Mouse (Mus musculus) mouse trophoblast stem cell (cell line): ENCODE data around the gene H13.
"Not testable (repeated sequence)": the region's sequence is repeated elsewhere in the genome, so short reads cannot be mapped to it uniquely, and the experiment has no call there.

Source experiments
- in situ Hi-C, 2 experiments: fragments of 300-500 bp; cut with MseI, MboI; formaldehyde crosslinking; loops; 2 replicates in 1 of 2; 3 replicates in 1 of 2; pipeline ENCODE4 v1.15.1; 2025

H13 gene

GRCm38 (mm10) chr2:152661163-152661562 lies 8.1 kb upstream of the H13 start:
- in situ Hi-C loops = no loop called here

- in situ Hi-C loops = not testable (repeated sequence)
These were observed 3.1 kb upstream of the H13 start for GRCm38 (mm10) chr2:152666191-152666590.

GRCm38 (mm10) chr2:152669639-152670484 lies 601 bp downstream of the H13 start:
- in situ Hi-C loops = no loop called here

GRCm38 (mm10) chr2:152670983-152671641 lies 1.9 kb downstream of the H13 start:
- in situ Hi-C loops = no loop called here

- in situ Hi-C loops = no loop called here
These were observed 2.4 kb downstream of the H13 start for GRCm38 (mm10) chr2:152671642-152671999.

- in situ Hi-C loops = no loop called here
These were observed 2.9 kb downstream of the H13 start for GRCm38 (mm10) chr2:152672166-152672565.

GRCm38 (mm10) chr2:152674148-152674547 lies 4.9 kb downstream of the H13 start:
- in situ Hi-C loops = no loop called here

GRCm38 (mm10) chr2:152675252-152675791 lies 6.1 kb downstream of the H13 start:
- in situ Hi-C loops = no loop called here

- in situ Hi-C loops = no loop called here
These were observed 9.0 kb downstream of the H13 start for GRCm38 (mm10) chr2:152678302-152678701.

- in situ Hi-C loops = no loop called here
These were observed 9.7 kb downstream of the H13 start for GRCm38 (mm10) chr2:152678925-152679324.

GRCm38 (mm10) chr2:152679701-152680355 lies 10.6 kb downstream of the H13 start:
- in situ Hi-C loops = no loop called here

- in situ Hi-C loops = no loop called here
These were observed 13.8 kb downstream of the H13 start for GRCm38 (mm10) chr2:152683086-152683485.

GRCm38 (mm10) chr2:152686399-152686798 lies 17.1 kb downstream of the H13 start:
- in situ Hi-C loops = no loop called here

GRCm38 (mm10) chr2:152686806-152687267 lies 17.6 kb downstream of the H13 start, which contains the start of gene Mcts2:
Gene Mcts2 (plus strand): TSS chr2:152687035.
- in situ Hi-C loops = no loop called here

- in situ Hi-C loops = loop anchor here (5.0 kb wide), 2 partner anchors 141 to 146 kb away; partner anchors contain the start of gene Bcl2l1 (in 1 of the 2)
These were observed 22.4 kb downstream of the H13 start for GRCm38 (mm10) chr2:152691564-152692217.

- in situ Hi-C loops = loop anchor here (5.0 kb wide), 2 partner anchors 139 to 144 kb away; partner anchors contain the start of gene Bcl2l1 (in 1 of the 2)
These were observed 24.0 kb downstream of the H13 start for GRCm38 (mm10) chr2:152693233-152693632.

- in situ Hi-C loops = loop anchor here (5.0 kb wide), 2 partner anchors 139 to 144 kb away; partner anchors contain the start of gene Bcl2l1 (in 1 of the 2)
These were observed 24.5 kb downstream of the H13 start for GRCm38 (mm10) chr2:152693735-152694134.

- in situ Hi-C loops = loop anchor here (5.0 kb wide), 2 partner anchors 138 to 143 kb away; partner anchors contain the start of gene Bcl2l1 (in 1 of the 2)
These were observed 25.4 kb downstream of the H13 start for GRCm38 (mm10) chr2:152694708-152695107.

GRCm38 (mm10) chr2:152696016-152696415 lies 26.8 kb downstream of the H13 start:
- in situ Hi-C loops = no loop called here

GRCm38 (mm10) chr2:152696476-152697164 lies 27.4 kb downstream of the H13 start:
- in situ Hi-C loops = no loop called here
